Mouse (Mus musculus): ENCODE data around the gene Ldb2.

DNA sequence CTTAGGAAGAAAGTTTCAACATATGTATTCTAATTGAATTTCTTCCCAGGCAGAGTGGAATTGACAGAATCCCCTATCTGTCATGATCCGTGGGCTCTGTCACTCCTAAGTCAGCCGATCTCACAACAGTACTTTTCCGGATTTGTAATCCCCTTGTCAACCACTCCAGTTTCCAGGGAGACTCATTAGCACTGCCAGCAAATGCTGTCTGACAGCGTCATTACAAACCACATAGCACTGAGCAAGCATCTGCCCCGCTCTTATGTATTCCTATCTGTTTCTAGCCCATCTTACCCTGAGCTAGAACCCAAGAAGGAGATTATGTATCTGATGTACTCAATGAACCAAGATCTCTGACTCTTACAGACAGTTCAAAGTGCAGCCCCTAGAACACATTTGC, 105.8 kb downstream of the Ldb2 start:
- no peak for TF ChIP-seq CTCF (conservative IDR thresholded peaks at IDR 0.05; ENCODE audit: low read length)
- TF ChIP-seq NANOG (IDR thresholded peaks at IDR 0.05; ENCODE audit: borderline replicate concordance, low read length): no peak
